ENCODE assay signal across 8 mouse cellular contexts in the genomic region with DNA sequence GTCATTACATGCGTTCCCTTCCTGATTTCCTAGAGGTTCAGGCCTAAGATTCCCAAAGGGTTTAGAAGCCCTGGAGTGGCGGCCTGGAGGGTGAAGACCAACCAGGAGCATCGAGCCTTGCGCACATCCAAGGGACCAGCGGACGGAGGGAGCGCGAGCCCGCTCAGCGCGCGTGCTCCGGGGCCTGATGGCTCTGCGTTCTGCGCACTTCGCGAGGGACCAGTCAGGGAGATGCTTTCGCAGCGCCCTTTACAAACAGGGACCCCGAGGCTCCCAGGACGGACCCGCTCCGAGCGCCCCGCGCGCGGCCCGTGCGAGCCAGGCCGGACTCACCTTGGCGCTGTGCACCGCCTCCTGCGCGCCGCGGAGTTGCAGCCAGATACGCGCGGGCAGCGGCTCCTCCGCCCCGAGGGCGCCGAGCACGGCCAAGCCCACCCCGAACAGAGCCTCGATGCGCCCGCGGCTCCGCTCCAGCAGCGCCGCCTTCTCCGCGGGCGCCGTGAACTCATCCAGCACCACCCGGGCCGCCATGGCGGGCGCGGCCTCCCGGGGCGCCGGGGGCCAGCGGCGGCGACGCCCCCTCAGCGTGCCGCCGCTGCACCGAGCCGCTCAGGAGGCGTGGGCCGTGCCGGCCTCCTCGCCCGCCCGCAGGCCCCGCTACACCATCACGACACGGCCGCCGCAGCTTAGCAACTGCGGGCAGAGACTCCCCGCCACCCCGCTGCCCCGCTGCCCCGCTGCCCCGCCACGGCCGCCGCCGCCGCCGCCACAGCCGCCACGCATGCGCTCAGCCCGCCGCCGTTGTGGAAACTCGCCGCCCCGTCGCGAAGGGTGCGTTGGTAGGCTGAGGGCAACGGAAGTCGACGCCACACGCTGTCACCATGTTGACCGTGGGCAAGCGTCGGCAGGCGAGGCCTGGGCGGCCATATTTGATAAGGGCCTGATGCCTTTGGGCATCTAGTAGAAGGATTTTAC. TPM values are rescaled to one million over a fixed set of nuclear protein-coding genes. Genes with fewer than 3 reads are reported as not detected.
A peak's percentile ranks its signal among the peaks of the same experiment; 100 is the strongest.
DNase-seq lines count a peak whose midpoint lies in the region; ATAC-seq and TF ChIP-seq lines count a peak whose summit lies in the region.

A gene (minus strand): TSS at position 770 of the 975 bp plus-strand sequence.

- H3K9me3 ChIP-seq in forebrain, embryonic 13.5 days (replicated peaks), result no peaks in the 10 kb centered on the region
- H3K9me3 ChIP-seq in liver, embryonic 16.5 days (replicated peaks; ENCODE audit: control insufficient read depth, low read length), result no peaks in the 10 kb centered on the region
- H3K9me3 ChIP-seq in neural tube, embryonic 12.5 days, result no peaks in the 10 kb centered on the region
- H3K9me3 ChIP-seq in stomach, postnatal 0 days (ENCODE audit: control insufficient read depth, low read length), result no peaks in the 10 kb centered on the region

- WGBS in forebrain, embryonic 13.5 days, result under 1% methylated on average over 110 of the region's 119 CpGs
- WGBS in liver, embryonic 16.5 days (ENCODE audit: insufficient replicate concordance), result 0% methylated on average over 101 of the region's 119 CpGs
- WGBS in neural tube, embryonic 12.5 days, result under 1% methylated on average over 111 of the region's 119 CpGs
- WGBS in stomach, postnatal 0 days, result under 1% methylated on average over 97 of the region's 119 CpGs

- peaks cover 31% of the 10 kb centered on the region for H3K4me1 ChIP-seq in forebrain, embryonic 13.5 days
- peaks cover 38% of the 10 kb centered on the region for H3K4me1 ChIP-seq in liver, embryonic 16.5 days (ENCODE audit: control insufficient read depth, low read depth, low read length)
- H3K4me1 ChIP-seq in neural tube, embryonic 12.5 days, result peaks cover 26% of the 10 kb centered on the region
- 0 out of 2 replicates have a peak, but pooled peaks cover 2% of the 10 kb centered on the region for H3K4me1 ChIP-seq in stomach, postnatal 0 days (replicated peaks; ENCODE audit: control insufficient read depth, insufficient read depth)

- H3K4me3 ChIP-seq in forebrain, embryonic 13.5 days, result peak within 1 kb of the TSS; percentile 95
- H3K4me3 ChIP-seq in liver, embryonic 16.5 days (ENCODE audit: low read depth, low read length), result peak within 1 kb of the TSS; percentile 78
- H3K4me3 ChIP-seq in neural tube, embryonic 12.5 days, result peak within 1 kb of the TSS; percentile 91
- peak within 1 kb of the TSS; percentile 96 for H3K4me3 ChIP-seq in stomach, postnatal 0 days (ENCODE audit: low read depth, low read length)

- peak within 1 kb of the TSS; percentile 89 for H3K27ac ChIP-seq in forebrain, embryonic 13.5 days
- peak within 1 kb of the TSS; percentile 71 for H3K27ac ChIP-seq in liver, embryonic 16.5 days (ENCODE audit: low read length)
- H3K27ac ChIP-seq in neural tube, embryonic 12.5 days, result peak within 1 kb of the TSS; percentile 86
- peak within 1 kb of the TSS; percentile 96 for H3K27ac ChIP-seq in stomach, postnatal 0 days (replicated peaks)

- DNase-seq in ES-CJ7 (ENCODE audit: low read depth, low spot score), result peak; percentile 95
- DNase-seq in heart, postnatal 10 days, result peak; percentile 93 to 94
- DNase-seq in kidney, postnatal 4 days, result peak; percentile 94 to 96
- peak; percentile 93 for DNase-seq in stomach, postnatal 0 days (ENCODE audit: low spot score)

- H3K9ac ChIP-seq in forebrain, embryonic 13.5 days, result peak within 1 kb of the TSS; percentile 88
- H3K9ac ChIP-seq in liver, embryonic 16.5 days (ENCODE audit: low read depth, low read length), result peak within 1 kb of the TSS; percentile 67
- peak within 1 kb of the TSS; percentile 95 for H3K9ac ChIP-seq in neural tube, embryonic 12.5 days
- H3K9ac ChIP-seq in stomach, postnatal 0 days (ENCODE audit: low read length), result peak within 1 kb of the TSS; percentile 87

- no peak for TF ChIP-seq EP300 in stomach, postnatal 0 days (optimal IDR thresholded peaks at IDR 0.05)

- H3K27me3 ChIP-seq in forebrain, embryonic 13.5 days, result no peaks in the 10 kb centered on the region
- no peaks in the 10 kb centered on the region for H3K27me3 ChIP-seq in liver, embryonic 16.5 days (ENCODE audit: control insufficient read depth, insufficient read depth, low read depth, low read length)
- no peaks in the 10 kb centered on the region for H3K27me3 ChIP-seq in neural tube, embryonic 12.5 days (replicated peaks)
- H3K27me3 ChIP-seq in stomach, postnatal 0 days (ENCODE audit: control insufficient read depth, insufficient read depth, low read length), result no peaks in the 10 kb centered on the region

- ATAC-seq in cerebellum, adult (ENCODE audit: insufficient number of reproducible peaks, low FRiP score, low TSS enrichment), result peak; percentile 97
- peak; percentile 98 for ATAC-seq in forebrain, embryonic 13.5 days
- peak; percentile 88 for ATAC-seq in liver, embryonic 16.5 days (ENCODE audit: low read depth)
- ATAC-seq in neural tube, embryonic 12.5 days (ENCODE audit: low FRiP score, low read depth), result peak; percentile 97
- peak; percentile 83 for ATAC-seq in stomach, postnatal 0 days (ENCODE audit: low FRiP score, low TSS enrichment)

- no peak for TF ChIP-seq CTCF in stomach, postnatal 0 days (IDR thresholded peaks at IDR 0.05; ENCODE audit: low read depth)

- intact Hi-C loops in heart, postnatal 10 days (cut with DNase I), result loop anchor here (5.0 kb wide), 1 partner anchor 137 kb away; a partner anchor contains a TSS

- peak within 1 kb of the TSS; percentile 84 for H3K4me2 ChIP-seq in forebrain, embryonic 13.5 days
- peak within 1 kb of the TSS; percentile 87 for H3K4me2 ChIP-seq in liver, embryonic 16.5 days (ENCODE audit: low read depth, low read length)
- H3K4me2 ChIP-seq in neural tube, embryonic 12.5 days (replicated peaks), result peak within 1 kb of the TSS; percentile 92
- peak within 1 kb of the TSS; percentile 79 for H3K4me2 ChIP-seq in stomach, postnatal 0 days (replicated peaks; ENCODE audit: low read depth)

- H3K36me3 ChIP-seq in forebrain, embryonic 13.5 days (ENCODE audit: poor library complexity, severe bottlenecking), result peaks cover 4% of the 10 kb centered on the region
- H3K36me3 ChIP-seq in liver, embryonic 16.5 days (ENCODE audit: control insufficient read depth, insufficient read depth), result no peaks in the 10 kb centered on the region
- peaks cover 2% of the 10 kb centered on the region; the same call in 1 of the 2 replicates for H3K36me3 ChIP-seq in neural tube, embryonic 12.5 days
- H3K36me3 ChIP-seq in stomach, postnatal 0 days (ENCODE audit: control insufficient read depth, insufficient read depth, low read length), result no peaks in the 10 kb centered on the region

RNA-seq across cellular contexts. Expression of the gene that starts here (rescaled TPM):
- 9.8 and 10.9 TPM in 2 replicates for polyA plus RNA-seq in forebrain, embryonic 13.5 days (2015; fragmentation: Nextera tagmentation; extraction: Ambion mirVana)
- total RNA-seq in heart, postnatal 10 days (2021), result 10 to 100 TPM; 19.6 to 24.6 TPM
- 1.9 and 2.2 TPM in 2 replicates for polyA plus RNA-seq in liver, embryonic 16.5 days (2015; fragmentation: Nextera tagmentation; extraction: Ambion mirVana)
- 11.0 and 11.9 TPM in 2 replicates for polyA plus RNA-seq in neural tube, embryonic 12.5 days (2016; fragmentation: Nextera tagmentation; extraction: Ambion mirVana)
- polyA plus RNA-seq in stomach, postnatal 0 days (2015; fragmentation: Nextera tagmentation; extraction: Ambion mirVana), result 6.5 and 6.6 TPM in 2 replicates

Comparison
In these comparisons a context has a peak if more than half of its experiments do, and no peak if none do; other contexts are left out.
1. Peak in every context shown above with its lines: DNase-seq, ATAC-seq, H3K4me3 ChIP-seq and H3K27ac ChIP-seq.